Mouse (Mus musculus) erythroblast, embryonic 14.5 days (primary cell): Measurements from ENCODE around the gene Gpr108.
A peak's percentile ranks its signal among the peaks of the same experiment; 100 is the strongest.

Experiments
- GATA1 ChIP-seq: IDR thresholded peaks from 2 replicates; pipeline ENCODE4 v1.6.1; 2012; ENCODE audit warnings: low read length, inconsistent platforms, mixed read lengths
- TAL1 ChIP-seq: IDR thresholded peaks from 3 replicates; pipeline ENCODE4 v1.6.1; 2012; ENCODE audit warnings: low read length, inconsistent platforms, mixed read lengths

GRCm38 (mm10) chr17:57247393-57248200 is 649 bp downstream of the Gpr108 start:
- TF ChIP-seq TAL1, result no peak
- peak; percentile 48; the same call in 1 of the 2 replicates for TF ChIP-seq GATA1
